Mouse (Mus musculus) cortical plate, adult 2 months (tissue): ENCODE results near the gene Btnl10.
"Not testable (repeated sequence)": the region's sequence is repeated elsewhere in the genome, so short reads cannot be mapped to it uniquely, and the experiment has no call there.

Experiments used
- CTCF ChIP-seq: fragments of 200-500 bp; IDR thresholded peaks from 2 replicates; pipeline ENCODE4 v1.5.1; 2011; ENCODE audit warnings: mild to moderate bottlenecking, control low read depth, low read length; ENCODE audit not compliant: insufficient read depth; ENCODE audit errors: extremely low read depth
- POLR2A ChIP-seq: fragments of 200-500 bp; IDR thresholded peaks from 2 replicates; pipeline ENCODE4 v1.6.1; 2011; ENCODE audit warnings: mild to moderate bottlenecking, low read length, control low read depth; ENCODE audit not compliant: insufficient read depth; ENCODE audit errors: extremely low read depth

GRCm38 (mm10) chr11:58954170-58954419 is 36.4 kb downstream of the Btnl10 start:
- not testable (repeated sequence) for TF ChIP-seq CTCF, POLR2A
